Mouse (Mus musculus) urinary bladder, postnatal 14 days (tissue): ENCODE data around the gene Wdr89.

Experiments
- DNase-seq: peaks from one replicate; pipeline ENCODE4 v3.0.0; 2021; ENCODE audit warnings: low spot score

Gene Wdr89

DNA sequence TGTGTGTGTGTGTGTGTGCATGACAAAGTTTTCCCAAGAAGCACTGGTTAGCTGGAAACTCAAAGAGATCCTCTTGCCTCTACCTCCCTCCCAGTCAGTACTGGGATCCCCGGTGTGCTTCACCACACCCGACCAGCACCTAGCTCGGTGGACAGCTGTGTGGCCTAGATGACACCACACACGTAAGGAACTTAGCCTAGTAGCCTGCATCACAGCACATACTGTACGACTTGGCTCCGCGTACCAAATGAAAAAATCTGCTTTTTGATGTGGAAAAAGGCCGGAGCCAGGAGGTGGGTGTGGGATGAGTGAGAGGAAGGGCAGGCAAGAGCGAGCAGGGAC, 450 bp downstream of the Wdr89 start:
- DNase-seq, result no peak

GRCm38 (mm10) chr12:75668221-75668620, 1.1 kb downstream of the Wdr89 start:
- no peak for DNase-seq

DNA sequence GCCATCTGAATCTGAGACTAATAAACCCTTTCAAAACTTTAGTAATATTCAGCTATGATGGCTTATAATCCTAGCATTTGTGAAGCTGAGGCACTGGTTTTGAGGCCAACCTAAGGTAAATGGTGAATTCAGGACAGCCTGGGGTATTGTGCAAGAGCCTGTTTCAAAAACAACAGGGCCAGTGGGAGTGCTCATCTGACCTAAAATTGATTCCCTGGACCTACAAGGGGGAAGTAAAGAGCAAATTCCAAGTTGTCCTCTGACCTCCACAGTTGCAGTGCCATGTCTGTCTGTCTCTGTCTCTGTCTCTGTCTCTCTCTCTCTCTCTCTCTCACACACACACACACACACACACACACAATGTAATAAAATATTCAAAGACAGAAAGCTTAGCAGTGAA, 2.4 kb downstream of the Wdr89 start:
- DNase-seq, result no peak

DNA sequence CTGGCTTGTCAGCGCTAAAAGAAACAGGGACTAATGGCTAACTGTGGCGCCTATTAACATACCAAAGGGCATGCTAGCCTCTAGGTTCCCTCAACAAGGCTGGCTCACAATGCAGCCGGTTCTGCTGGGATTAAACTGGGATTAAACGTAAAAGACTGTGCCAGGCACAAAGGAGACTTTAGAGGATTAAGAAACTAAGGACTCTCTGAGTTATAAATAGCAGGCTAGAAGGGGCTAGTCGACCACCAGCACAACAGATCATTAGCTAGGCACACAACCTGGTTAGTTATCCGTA, 4.9 kb downstream of the Wdr89 start:
- DNase-seq, result no peak

GRCm38 (mm10) chr12:75663646-75664515, 5.5 kb downstream of the Wdr89 start:
- DNase-seq, result no peak

- no peak for DNase-seq
These were observed 7.0 kb downstream of the Wdr89 start for GRCm38 (mm10) chr12:75662376-75662775.

GRCm38 (mm10) chr12:75658403-75658802, 10.9 kb downstream of the Wdr89 start:
- DNase-seq, result no peak

DNA sequence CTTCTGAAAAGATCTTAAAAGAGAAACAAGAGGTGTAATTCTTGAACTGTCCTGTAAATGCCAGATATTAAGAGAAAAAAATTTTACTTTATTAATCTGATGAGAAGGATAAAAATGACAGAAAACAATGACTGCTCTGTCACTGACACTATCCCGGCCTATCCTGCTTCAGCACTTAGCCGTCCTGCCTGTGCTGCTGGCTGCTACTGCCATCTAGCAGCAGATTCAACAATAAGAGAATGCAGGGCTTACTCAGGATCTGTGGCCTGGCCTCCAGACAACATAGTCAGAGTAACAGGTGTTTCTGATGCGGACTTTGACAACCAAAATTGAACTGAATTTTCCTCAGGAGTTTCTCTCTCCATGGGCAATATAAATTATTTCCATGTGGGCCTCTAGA, 12.8 kb downstream of the Wdr89 start:
- DNase-seq, result peak; percentile 17

DNA sequence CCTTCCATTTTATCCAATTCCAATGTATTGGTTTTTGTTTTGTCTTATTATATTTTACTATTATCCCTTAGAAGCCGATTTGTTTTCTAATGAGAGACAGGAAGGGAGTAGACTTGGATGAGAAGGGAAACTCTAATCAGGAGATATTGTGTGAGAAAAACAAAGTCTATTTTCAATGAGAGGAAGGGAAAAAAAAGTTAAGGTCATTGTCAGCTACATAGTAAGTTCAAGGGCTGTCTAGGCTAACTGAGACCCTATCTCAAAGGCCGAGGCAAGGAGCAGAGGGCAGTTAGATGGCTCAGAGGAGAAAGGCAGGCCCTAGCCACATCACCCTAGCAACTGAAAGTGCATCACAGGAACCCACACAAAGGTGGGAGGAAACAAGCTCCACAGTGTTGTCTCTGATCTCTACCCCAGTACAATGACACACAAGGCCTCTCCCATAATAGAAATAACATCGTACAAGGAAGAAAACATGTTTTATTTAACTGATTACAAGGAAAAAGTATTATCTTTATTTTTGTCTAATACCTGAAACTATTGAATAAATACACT, 15.0 kb downstream of the Wdr89 start:
- DNase-seq, result no peak

DNA sequence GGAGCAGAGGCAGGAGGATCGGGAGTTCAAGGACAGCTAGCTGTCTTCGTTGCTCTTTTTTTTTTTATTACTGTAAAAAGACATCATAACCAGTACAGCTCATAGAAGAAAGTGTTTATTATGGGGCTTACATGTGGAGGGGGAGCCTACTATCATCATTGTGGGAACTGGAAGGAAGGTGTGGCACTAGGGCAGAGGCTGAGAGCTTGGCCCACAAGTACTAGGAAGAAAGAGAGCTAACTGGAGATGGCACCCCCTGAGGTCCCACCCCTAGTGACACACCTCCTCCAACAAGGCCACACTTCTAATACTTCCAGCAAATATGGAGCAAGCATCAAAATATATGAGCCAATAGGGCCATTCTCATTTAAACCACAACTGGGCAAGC, 19.6 kb downstream of the Wdr89 start:
- DNase-seq, result no peak

DNA sequence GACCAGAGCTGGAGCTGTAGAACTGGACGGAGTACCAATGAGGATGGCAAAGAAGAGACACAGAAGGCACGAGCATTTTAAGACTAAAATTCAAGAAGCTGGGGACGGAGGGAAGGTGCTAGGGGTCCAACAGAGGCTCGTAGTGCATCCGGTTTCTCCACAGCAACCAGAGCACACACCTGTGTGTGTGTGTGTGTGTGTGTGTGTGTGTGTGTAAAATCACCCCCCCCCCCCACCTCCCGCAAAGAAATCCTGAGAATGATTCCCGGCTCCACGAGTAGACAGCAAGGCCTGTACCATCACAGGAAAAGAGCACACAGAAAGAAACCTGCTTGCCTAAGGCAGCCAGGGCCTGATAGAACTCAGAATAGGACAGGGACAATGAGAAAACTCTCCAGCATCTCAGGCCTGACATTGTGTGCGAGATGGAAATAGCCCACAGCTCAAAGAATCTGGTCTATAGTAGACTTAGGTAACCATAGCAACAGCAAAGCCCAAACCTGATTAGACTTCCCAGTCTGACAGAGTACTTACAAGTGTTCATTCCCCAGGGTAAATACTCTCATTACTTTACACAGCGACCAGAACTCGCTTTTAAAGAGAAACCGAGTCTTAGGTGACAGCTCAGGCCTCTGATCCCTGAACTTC, 20.2 kb downstream of the Wdr89 start:
- no peak for DNase-seq

DNA sequence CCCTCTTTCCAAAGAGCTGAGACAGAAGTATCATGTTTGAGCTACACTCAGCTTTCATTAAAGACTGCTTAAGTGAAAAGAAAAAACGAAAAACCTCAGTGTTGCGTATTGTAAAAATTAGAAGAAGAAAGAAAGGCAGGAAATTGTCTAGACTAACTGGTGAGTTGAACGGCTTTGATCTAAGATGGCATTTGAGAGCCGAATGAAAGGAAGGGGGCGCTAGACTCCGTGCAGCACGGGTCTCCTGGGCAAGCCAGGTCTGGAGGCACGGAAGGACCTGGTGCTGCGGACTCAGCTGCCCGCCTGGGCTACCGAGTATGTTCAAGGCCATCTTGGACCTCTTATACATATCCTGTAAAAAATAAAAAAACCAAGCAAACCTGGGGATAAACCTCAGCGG, 21.1 kb downstream of the Wdr89 start:
- DNase-seq, result no peak

DNA sequence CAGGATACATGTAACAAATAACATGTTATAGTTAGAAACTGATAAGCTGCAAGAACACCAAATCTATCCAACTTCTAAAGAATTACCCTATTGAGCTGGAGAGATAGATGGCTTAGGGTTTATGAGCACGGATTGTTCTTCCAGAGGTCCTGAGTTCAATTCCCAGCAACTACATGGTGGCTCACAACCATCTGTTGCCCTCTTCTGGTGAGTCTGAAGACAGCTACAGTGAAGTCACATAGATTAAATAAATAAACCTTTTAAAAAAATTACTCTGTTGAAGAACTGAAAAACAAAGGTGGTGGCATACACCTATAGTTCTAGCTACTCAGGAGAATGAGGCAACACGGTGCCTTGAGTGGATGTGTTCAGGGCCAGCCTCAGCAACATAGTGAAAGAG, 21.7 kb downstream of the Wdr89 start:
- DNase-seq, result no peak

- DNase-seq, result no peak
These were observed 23.6 kb downstream of the Wdr89 start for GRCm38 (mm10) chr12:75645780-75646179.

DNA sequence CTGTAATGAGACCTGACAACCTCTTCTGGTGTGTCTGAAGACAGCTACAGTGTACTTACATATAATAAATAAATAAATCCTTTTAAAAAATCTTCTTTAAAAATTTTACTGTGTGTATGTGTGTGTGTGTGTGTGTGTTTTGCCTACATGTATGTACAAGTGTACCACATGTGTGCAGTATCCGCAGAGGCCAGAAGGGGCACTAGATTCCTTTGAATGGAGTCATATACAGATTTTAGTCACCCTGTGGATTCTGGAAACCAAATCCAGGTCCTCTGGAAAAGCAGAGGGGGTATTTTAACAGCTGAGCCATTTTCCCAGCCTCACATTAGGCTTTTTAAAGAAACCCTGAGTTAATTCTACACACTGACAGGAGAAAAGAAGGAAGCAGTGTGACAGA, 27.6 kb downstream of the Wdr89 start:
- DNase-seq, result no peak

GRCm38 (mm10) chr12:75638345-75638744, 31.0 kb downstream of the Wdr89 start:
- no peak for DNase-seq

- no peak for DNase-seq
These were observed 32.2 kb downstream of the Wdr89 start for GRCm38 (mm10) chr12:75637103-75637502.

DNA sequence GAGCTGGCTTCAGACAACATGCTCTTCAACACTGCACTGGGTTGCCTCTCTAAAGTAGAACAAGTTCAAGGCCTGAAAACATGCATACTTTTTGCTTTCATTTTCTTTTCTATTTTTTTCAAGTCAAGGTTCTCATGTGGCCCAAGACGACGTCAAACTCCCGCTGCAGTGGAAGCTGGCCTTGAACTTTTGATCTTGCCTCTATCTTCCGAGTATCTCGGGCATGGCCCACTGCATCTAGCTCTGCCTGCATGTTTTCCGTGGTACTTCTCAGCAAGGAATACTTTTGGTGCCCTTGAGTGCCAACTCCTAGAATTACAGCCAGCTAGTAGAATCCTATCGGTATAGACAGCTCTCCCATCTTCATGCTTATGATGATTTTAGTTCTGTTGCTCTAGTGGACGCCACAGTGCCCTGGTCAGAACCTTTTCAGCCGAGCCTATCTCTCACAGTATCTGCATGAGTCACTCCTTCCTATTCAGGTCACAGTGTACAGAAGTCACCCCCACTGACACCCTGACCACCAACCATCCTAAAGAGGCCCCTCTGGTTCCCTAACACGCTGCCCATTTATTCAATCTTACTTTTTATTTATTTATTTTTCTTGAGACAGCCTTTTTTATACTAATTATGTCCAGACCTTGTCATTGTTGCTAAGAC, 33.4 kb downstream of the Wdr89 start:
- no peak for DNase-seq

DNA sequence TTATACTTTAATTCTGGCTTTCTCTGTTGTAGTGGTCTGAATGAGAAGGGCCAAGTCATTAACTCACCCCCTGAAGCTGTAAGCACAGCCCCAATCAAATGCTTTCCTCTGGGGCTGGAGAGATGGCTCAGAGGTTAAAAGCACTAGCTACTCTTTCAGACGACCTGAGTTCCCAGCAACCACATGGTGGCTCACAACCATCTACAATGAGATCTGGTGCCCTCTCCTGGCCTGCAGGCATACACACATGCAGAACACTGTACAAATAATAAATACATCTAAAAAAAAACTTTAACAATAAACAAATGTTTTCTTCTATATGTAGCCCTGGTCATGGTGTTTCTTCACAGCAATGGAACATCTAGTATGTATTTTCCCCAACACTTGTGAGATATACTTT, 39.7 kb downstream of the Wdr89 start:
- no peak for DNase-seq

- no peak for DNase-seq
These were observed 46.0 kb downstream of the Wdr89 start for GRCm38 (mm10) chr12:75623292-75623691.

GRCm38 (mm10) chr12:75622835-75623234, 46.5 kb downstream of the Wdr89 start:
- no peak for DNase-seq

- DNase-seq, result no peak
These were observed 52.5 kb downstream of the Wdr89 start for GRCm38 (mm10) chr12:75616841-75617240.

DNA sequence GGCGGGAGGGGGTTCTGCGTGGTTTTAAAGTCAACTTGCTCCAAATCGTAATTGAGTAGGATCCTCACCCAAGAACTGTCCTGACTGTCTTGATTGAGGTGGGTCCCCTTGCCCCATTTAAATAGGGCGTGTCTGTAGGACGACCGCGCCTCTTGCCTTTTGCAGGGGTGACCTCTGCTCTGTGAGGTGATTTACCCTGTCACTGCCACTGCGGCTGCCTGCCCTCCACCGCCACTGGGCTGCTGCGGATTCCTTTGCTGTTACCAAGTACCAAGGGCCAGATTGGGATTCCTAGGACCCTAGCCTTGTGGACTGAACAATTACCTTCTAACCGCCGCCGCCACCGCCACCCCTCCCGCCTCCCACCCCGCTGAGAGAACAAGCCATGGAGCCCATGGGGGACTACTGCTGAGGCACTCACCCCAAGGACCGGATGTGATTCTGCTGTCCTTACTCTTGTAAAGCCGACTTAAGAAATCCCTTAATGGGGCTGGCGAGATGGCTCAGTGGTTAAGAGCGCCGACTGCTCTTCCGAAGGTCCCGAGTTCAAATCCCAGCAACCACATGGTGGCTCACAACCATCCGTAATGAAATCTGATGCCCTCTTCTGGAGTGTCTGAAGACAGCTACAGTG, 53.1 kb downstream of the Wdr89 start:
- no peak for DNase-seq
